ENCODE assay signal across 8 mouse cellular contexts in genomic region chr4:148038600-148039253, GRCm38 (mm10). TPM values are rescaled to one million over a fixed set of nuclear protein-coding genes. Genes with fewer than 3 reads are reported as not detected.
DNase-seq lines count a peak whose midpoint lies in the region; ATAC-seq and TF ChIP-seq lines count a peak whose summit lies in the region.

Gene Clcn6 (minus strand): TSS chr4:148038821.
Gene Mthfr (plus strand): TSS chr4:148039077.

- H3K4me3 ChIP-seq in embryonic facial prominence, embryonic 13.5 days: peak within 1 kb of the TSS; percentile 83
- peak within 1 kb of the TSS; percentile 80 for H3K4me3 ChIP-seq in kidney, adult 2 months (ENCODE audit: insufficient read depth, low read depth, low read length)
- H3K4me3 ChIP-seq in limb, embryonic 12.5 days (replicated peaks): peak within 1 kb of the TSS; percentile 78
- H3K4me3 ChIP-seq in midbrain, embryonic 15.5 days: peak within 1 kb of the TSS; percentile 70
- peak within 1 kb of the TSS; percentile 88 for H3K4me3 ChIP-seq in spleen, adult 2 months (ENCODE audit: extremely low read depth, insufficient read depth, insufficient read length)

- peaks cover 31% of the 10 kb centered on the region for H3K36me3 ChIP-seq in embryonic facial prominence, embryonic 13.5 days
- no peaks in the 10 kb centered on the region for H3K36me3 ChIP-seq in kidney, adult 2 months (ENCODE audit: control insufficient read depth, insufficient read depth, low read length)
- peaks cover 33% of the 10 kb centered on the region for H3K36me3 ChIP-seq in limb, embryonic 12.5 days
- no peaks in the 10 kb centered on the region for H3K36me3 ChIP-seq in midbrain, embryonic 15.5 days (replicated peaks)
- H3K36me3 ChIP-seq in spleen, adult 2 months (ENCODE audit: control insufficient read depth, insufficient read depth, low read length): no peaks in the 10 kb centered on the region

- H3K4me1 ChIP-seq in embryonic facial prominence, embryonic 13.5 days: peaks cover 49% of the 10 kb centered on the region
- peaks cover 15% of the 10 kb centered on the region for H3K4me1 ChIP-seq in kidney, adult 2 months (ENCODE audit: control insufficient read depth, insufficient read depth, low read length)
- H3K4me1 ChIP-seq in limb, embryonic 12.5 days (replicated peaks): peaks cover 42% of the 10 kb centered on the region
- peaks cover 56% of the 10 kb centered on the region for H3K4me1 ChIP-seq in midbrain, embryonic 15.5 days
- H3K4me1 ChIP-seq in spleen, adult 2 months (ENCODE audit: control insufficient read depth, insufficient read depth, insufficient read length): peaks cover 14% of the 10 kb centered on the region

- under 1% methylated on average over 53 of the region's 54 CpGs for WGBS in embryonic facial prominence, embryonic 13.5 days
- WGBS in kidney, adult 2 months: under 1% methylated on average over 54 of the region's 54 CpGs
- WGBS in limb, embryonic 12.5 days: under 1% methylated on average over 54 of the region's 54 CpGs
- WGBS in midbrain, embryonic 15.5 days: under 1% methylated on average over 54 of the region's 54 CpGs
- under 1% methylated on average over 54 of the region's 54 CpGs for WGBS in spleen, adult 2 months

- DNase-seq in 3134 (ENCODE audit: extremely low read depth, insufficient read length, low spot score): peak; percentile 99
- DNase-seq in adrenal gland, postnatal 36 days: peak; percentile 99 to 100
- DNase-seq in heart, adult 18-20 months: peak; percentile 99 to 100
- DNase-seq in kidney, adult 2 months: peak; percentile 100
- peak; percentile 97 to 99 for DNase-seq in spleen, adult 2 months (ENCODE audit: low read depth in 1 of 2, low spot score in 2 of 2)

- peak within 1 kb of the TSS; percentile 81 for H3K27ac ChIP-seq in embryonic facial prominence, embryonic 13.5 days
- peak within 1 kb of the TSS; percentile 84 for H3K27ac ChIP-seq in kidney, adult 2 months (ENCODE audit: insufficient read depth, low read depth, low read length)
- H3K27ac ChIP-seq in limb, embryonic 12.5 days: peak within 1 kb of the TSS; percentile 86
- H3K27ac ChIP-seq in midbrain, embryonic 15.5 days: peak within 1 kb of the TSS; percentile 88
- H3K27ac ChIP-seq in spleen, adult 2 months (ENCODE audit: insufficient read depth, low read length): peak within 1 kb of the TSS; percentile 93

- no peaks in the 10 kb centered on the region for H3K9me3 ChIP-seq in embryonic facial prominence, embryonic 13.5 days
- H3K9me3 ChIP-seq in limb, embryonic 12.5 days: no peaks in the 10 kb centered on the region
- H3K9me3 ChIP-seq in midbrain, embryonic 15.5 days: no peaks in the 10 kb centered on the region

- TF ChIP-seq CTCF in kidney, adult 2 months (conservative IDR thresholded peaks at IDR 0.05; ENCODE audit: insufficient read depth, insufficient read length, low read depth, low read length): no peak
- TF ChIP-seq CTCF in spleen, adult 2 months (IDR thresholded peaks at IDR 0.05; ENCODE audit: extremely low read depth, insufficient read depth, insufficient read length, insufficient replicate concordance): no peak

- H3K27me3 ChIP-seq in embryonic facial prominence, embryonic 13.5 days: no peaks in the 10 kb centered on the region
- H3K27me3 ChIP-seq in kidney, adult 2 months (replicated peaks; ENCODE audit: control insufficient read depth, insufficient read depth, low read length): no peaks in the 10 kb centered on the region
- H3K27me3 ChIP-seq in limb, embryonic 12.5 days: no peaks in the 10 kb centered on the region
- H3K27me3 ChIP-seq in midbrain, embryonic 15.5 days (replicated peaks): no peaks in the 10 kb centered on the region
- no peaks in the 10 kb centered on the region for H3K27me3 ChIP-seq in spleen, adult 2 months (ENCODE audit: control insufficient read depth, insufficient read depth, low read length)

- peak within 1 kb of the TSS; percentile 83 for H3K4me2 ChIP-seq in embryonic facial prominence, embryonic 13.5 days
- peak within 1 kb of the TSS; percentile 84 for H3K4me2 ChIP-seq in limb, embryonic 12.5 days
- H3K4me2 ChIP-seq in midbrain, embryonic 15.5 days: peak within 1 kb of the TSS; percentile 73

- H3K9ac ChIP-seq in embryonic facial prominence, embryonic 13.5 days: peak within 1 kb of the TSS; percentile 83
- peak within 1 kb of the TSS; percentile 77 for H3K9ac ChIP-seq in limb, embryonic 12.5 days (replicated peaks)
- peak within 1 kb of the TSS; percentile 77 for H3K9ac ChIP-seq in midbrain, embryonic 15.5 days

- ATAC-seq in embryonic facial prominence, embryonic 13.5 days (ENCODE audit: insufficient number of reproducible peaks, insufficient read depth, low FRiP score, low TSS enrichment, low read depth): peak; percentile 92
- ATAC-seq in limb, embryonic 12.5 days (ENCODE audit: insufficient number of reproducible peaks, insufficient read depth, low FRiP score, low TSS enrichment, low read depth): peak; percentile 91
- ATAC-seq in midbrain, embryonic 15.5 days (replicated peaks): peak; percentile 93

- TF ChIP-seq POLR2A in kidney, adult 2 months (IDR thresholded peaks at IDR 0.05; ENCODE audit: low read depth, low read length): peak; percentile 85
- no peak; the same call in 1 of the 2 replicates for TF ChIP-seq POLR2A in spleen, adult 2 months (IDR thresholded peaks at IDR 0.05; ENCODE audit: low read depth, low read length)

RNA-seq across cellular contexts. Expression of gene Clcn6, which starts in this region (rescaled TPM):
- 10 to 100 TPM; 10.0 to 12.6 TPM for total RNA-seq in adrenal gland, postnatal 36 days (2021)
- polyA plus RNA-seq in embryonic facial prominence, embryonic 13.5 days (2015; fragmentation: Nextera tagmentation; extraction: Ambion mirVana): 8.7 and 8.8 TPM in 2 replicates
- 1 to 10 TPM; 7.8 to 8.0 TPM for total RNA-seq in heart, adult 18-20 months (2021)
- 28.8 and 32.3 TPM in 2 replicates for polyA plus RNA-seq in kidney, adult 2 months (2012; rRNA removed)
- polyA plus RNA-seq in limb, embryonic 12.5 days (2016; fragmentation: Nextera tagmentation; extraction: Ambion mirVana): 8.5 and 8.8 TPM in 2 replicates
- polyA plus RNA-seq in midbrain, embryonic 15.5 days (2015; fragmentation: Nextera tagmentation; extraction: Ambion mirVana): 36.2 and 38.0 TPM in 2 replicates
- 9.8 and 12.1 TPM in 2 replicates for polyA plus RNA-seq in spleen, adult 2 months (2012; rRNA removed)

RNA-seq across cellular contexts. Expression of gene Mthfr, which starts in this region (rescaled TPM):
- 10 to 100 TPM; 29.0 to 54.7 TPM for total RNA-seq in adrenal gland, postnatal 36 days (2021)
- polyA plus RNA-seq in embryonic facial prominence, embryonic 13.5 days (2015; fragmentation: Nextera tagmentation; extraction: Ambion mirVana): 20.8 and 22.4 TPM in 2 replicates
- total RNA-seq in heart, adult 18-20 months (2021): 10 to 100 TPM in 1 of 2 experiments, 1 to 10 TPM in 1; 7.9 to 10.7 TPM
- 36.3 and 48.4 TPM in 2 replicates for polyA plus RNA-seq in kidney, adult 2 months (2012; rRNA removed)
- polyA plus RNA-seq in limb, embryonic 12.5 days (2016; fragmentation: Nextera tagmentation; extraction: Ambion mirVana): 27.3 and 28.9 TPM in 2 replicates
- 23.2 and 24.8 TPM in 2 replicates for polyA plus RNA-seq in midbrain, embryonic 15.5 days (2015; fragmentation: Nextera tagmentation; extraction: Ambion mirVana)
- polyA plus RNA-seq in spleen, adult 2 months (2012; rRNA removed): 19.7 and 22.3 TPM in 2 replicates

Comparison
In these comparisons a context has a peak if more than half of its experiments do, and no peak if none do; other contexts are left out.
1. Peak in every context shown above with its lines: DNase-seq, ATAC-seq, H3K4me3 ChIP-seq and H3K27ac ChIP-seq.